Mouse (Mus musculus): ENCODE data around the gene H2-Eb2.

DNA sequence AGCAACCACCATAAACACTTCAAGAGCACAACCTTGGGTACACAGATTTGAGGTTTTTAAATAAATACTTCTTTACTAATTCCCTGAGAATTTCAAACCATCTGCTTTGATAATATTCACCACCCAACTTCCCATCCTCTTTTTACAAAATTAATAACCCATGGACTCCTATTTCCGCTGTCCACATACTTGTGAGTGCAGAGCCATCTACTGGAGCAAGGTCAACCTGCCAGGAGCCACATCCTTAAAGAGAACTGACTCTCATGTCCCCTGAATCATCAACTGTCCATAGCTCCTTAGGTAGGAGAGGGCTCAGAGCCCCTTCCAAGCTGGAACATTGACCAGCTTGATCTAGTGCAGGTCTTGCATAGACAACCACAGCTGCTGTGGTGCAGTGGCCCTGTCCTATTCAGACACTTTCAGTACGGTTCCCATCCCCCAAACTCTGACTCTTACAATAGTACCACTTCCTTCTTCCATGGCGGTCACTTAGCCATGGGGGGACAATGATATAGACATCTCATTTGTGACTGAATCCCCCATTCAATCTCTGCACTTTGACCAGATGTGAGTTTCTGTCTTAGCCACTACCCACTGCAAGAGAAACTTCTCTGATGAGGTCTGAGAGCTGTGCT, 38.3 kb downstream of the H2-Eb2 start:
- TF ChIP-seq EP300 (IDR thresholded peaks at IDR 0.05; ENCODE audit: low read depth) (no peak), CTCF (IDR thresholded peaks at IDR 0.05; ENCODE audit: low read depth) (no peak)

All from heart, postnatal 0 days (tissue).